Mouse (Mus musculus) gastrocnemius, adult 18-20 months (tissue): ENCODE results near the gene Evx1. TPM values are rescaled to one million over a fixed set of nuclear protein-coding genes. Genes with fewer than 3 reads are reported as not detected.

ENCODE experiments used
- DNase-seq: peaks from one replicate; pipeline ENCODE4 v3.0.0; 2021; ENCODE audit warnings: low spot score
- total RNA-seq, 2 experiments: library from RNA; stranded (reverse); gene quantifications; 2 replicates each; pipeline ENCODE4 v1.2.3; 2021

The Evx1 gene
- total RNA-seq, 2 experiments from 2014 or later = not detected

- no peak for DNase-seq
Measured at GRCm38 (mm10) chr6:52290186-52290585, 23.1 kb upstream of the Evx1 start.

GRCm38 (mm10) chr6:52291021-52291860, 22.1 kb upstream of the Evx1 start:
- DNase-seq = peak; percentile 48

GRCm38 (mm10) chr6:52292328-52292727, 21.0 kb upstream of the Evx1 start:
- DNase-seq = no peak

DNA sequence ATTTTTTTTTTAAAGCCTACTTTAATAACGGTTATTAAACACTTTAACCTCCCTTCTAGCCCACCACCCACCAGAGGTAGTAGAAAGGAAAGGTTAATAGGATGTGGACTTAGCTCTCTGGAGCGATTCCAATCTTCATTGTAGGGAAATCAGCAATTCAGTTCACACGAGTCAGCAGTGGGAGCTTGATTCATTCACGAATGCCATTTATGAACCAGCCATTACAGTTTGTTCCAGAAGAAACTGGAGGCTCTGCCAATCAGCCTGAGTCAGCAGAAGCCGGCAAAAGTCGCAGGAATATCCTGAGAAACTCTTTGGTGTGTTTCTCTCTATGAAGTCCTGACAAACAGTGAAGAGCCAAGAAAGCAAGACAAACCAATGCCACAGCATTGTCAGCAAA, 18.7 kb upstream of the Evx1 start:
- no peak for DNase-seq

GRCm38 (mm10) chr6:52298511-52298910, 14.8 kb upstream of the Evx1 start:
- DNase-seq = no peak

- peak; percentile 34 for DNase-seq
Measured at GRCm38 (mm10) chr6:52300806-52301205, 12.5 kb upstream of the Evx1 start.

DNA sequence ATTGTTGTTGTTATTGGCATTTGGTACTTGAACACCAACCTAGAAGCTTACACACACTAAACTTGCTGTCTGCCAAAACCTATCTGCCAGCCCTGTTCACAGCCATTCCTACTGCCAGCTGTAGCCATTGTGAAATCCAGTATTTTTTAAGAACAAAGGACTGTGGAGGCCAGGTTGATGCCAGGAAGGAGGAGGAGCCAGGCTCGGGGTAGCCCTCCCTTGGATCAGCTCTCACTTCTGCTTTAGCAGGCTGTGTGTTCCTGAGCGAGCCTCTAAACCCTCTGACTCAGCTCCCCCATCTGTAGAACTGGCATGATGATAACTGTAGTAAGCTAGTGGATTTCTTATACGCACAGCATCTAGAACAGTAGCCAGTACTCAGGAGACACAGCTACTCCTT, 9.9 kb upstream of the Evx1 start:
- no peak for DNase-seq

DNA sequence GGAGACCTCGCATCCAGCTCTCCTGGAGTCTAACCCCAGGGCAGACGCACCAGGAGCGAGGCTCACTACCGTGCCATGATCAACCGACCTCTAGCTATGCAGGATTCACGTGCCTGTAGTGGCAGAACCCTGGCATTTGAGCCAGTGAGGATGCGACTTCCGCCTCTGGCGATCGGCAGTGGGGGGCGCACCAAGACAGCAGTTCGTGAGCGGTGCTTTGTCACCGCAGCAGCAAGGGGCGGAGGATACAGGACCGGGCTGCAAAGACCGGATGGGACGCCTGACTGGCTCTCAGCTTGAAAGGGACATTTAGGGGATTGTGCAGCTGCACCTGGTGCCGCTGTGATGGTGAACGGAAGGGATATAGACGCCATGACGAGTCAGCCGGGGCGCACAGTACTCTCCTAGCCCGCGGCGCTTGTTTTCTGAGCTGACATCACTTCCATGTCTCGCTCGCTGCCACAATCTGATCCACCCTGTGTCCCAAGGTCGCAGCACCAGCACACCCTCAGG, 7.4 kb upstream of the Evx1 start:
- peak; percentile 64 for DNase-seq

DNA sequence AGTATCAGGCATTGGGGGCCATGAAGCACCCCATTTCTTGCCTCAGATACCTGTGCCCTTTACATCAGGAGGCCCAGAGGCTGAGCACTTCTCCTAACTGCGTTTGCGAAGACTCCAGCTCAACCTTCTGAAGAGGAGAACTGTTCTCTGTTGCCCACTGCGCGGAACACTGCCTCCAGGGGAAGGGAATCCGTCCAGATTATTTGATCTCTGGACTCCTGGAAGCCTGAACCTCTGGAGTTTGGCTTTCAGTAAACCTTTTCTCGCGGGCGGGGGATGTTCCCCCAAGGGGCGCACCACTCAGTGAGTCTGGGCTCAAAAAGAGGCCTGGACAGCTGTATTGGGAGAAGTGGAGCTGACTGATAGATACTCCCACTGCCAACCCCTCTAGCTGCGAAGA, 3.5 kb upstream of the Evx1 start:
- DNase-seq = no peak

- no peak for DNase-seq
Measured at GRCm38 (mm10) chr6:52310366-52310765, 2.9 kb upstream of the Evx1 start.

- DNase-seq = no peak
Measured at GRCm38 (mm10) chr6:52311661-52312557, 1.4 kb upstream of the Evx1 start.

DNA sequence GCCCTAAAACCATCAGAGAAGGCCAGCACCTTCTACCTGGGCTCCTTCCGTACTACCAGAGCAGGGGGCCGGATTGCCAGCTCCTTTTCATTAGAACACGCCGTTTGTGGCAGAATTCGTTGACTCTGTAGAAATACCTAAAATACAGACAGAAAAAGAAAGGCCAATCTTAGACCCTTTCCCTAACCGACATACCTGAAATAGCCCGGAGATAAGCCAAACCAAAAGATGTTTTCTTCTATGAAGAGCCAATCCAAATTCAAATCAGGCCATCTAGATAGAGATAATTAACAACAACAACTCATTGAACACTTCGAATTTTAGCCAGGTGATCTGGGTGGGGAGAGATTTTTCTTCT, 761 bp upstream of the Evx1 start:
- DNase-seq = no peak

DNA sequence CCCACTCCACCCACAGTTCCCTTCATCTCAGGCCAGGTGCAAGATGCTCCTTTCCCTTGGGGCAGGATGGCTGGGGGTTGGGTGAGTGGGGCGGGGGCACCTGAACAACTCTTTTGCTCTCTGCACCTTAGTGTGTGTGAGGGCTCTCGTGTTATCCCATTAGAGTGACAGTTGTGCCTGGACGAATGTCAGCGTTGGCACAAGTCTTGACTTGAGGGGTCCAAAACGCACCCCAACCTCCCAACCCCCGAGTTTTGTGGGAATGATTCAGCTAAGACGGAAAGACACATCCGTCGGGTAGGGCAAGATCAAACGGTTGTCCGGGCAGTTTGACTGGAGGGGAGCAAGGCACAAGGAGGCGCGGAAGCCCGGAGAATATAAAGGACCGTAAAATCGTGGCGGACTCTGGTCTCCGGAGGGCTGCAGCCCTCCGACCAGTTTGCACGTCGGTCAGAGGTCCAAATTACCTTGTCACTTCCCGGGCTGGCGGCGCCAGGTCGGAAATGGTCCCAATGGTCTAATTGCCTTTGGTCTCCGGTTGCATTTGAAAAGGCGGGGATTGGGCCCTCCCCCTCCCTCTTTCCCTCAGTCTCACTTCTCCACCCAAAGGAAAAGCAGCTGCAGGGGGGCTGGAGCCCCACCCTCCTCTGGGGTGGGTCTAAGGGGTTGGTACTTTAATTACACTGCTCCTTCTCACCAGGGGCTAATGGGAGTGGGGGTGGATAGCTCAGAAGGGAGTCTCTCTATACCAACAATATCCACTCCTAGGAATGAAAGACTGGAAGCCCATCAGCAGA, 1.2 kb downstream of the Evx1 start:
- no peak for DNase-seq

- no peak for DNase-seq
Measured at GRCm38 (mm10) chr6:52315441-52316412, 2.4 kb downstream of the Evx1 start.

DNA sequence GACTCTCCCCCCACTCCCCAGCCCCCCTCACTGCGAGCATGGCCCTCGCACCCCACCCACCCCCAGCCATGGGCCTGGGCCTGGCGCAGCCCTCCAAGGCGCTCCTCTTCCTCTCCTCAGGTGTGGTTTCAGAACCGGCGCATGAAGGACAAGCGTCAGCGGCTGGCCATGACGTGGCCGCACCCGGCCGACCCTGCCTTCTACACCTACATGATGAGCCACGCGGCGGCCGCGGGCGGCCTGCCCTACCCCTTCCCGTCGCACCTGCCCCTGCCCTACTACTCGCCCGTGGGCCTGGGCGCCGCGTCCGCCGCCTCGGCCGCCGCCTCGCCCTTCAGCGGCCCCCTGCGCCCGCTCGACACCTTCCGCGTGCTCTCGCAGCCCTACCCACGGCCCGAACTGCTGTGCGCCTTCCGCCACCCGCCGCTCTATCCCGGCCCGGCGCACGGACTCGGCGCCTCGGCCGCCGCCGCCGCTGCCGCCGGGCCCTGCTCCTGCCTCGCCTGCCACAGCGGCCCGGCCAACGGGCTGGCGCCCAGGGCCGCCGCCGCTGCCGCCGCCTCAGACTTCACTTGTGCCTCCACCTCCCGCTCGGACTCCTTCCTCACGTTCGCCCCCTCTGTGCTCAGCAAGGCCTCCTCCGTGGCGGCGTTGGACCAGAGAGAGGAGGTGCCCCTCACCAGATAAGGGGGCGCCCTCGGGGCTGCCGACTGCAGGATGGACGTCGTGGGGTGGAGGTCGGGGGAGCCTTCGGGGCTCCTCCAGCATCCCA, 3.3 kb downstream of the Evx1 start:
- no peak for DNase-seq

- DNase-seq = no peak
Measured at GRCm38 (mm10) chr6:52317461-52318180, 4.3 kb downstream of the Evx1 start.

DNA sequence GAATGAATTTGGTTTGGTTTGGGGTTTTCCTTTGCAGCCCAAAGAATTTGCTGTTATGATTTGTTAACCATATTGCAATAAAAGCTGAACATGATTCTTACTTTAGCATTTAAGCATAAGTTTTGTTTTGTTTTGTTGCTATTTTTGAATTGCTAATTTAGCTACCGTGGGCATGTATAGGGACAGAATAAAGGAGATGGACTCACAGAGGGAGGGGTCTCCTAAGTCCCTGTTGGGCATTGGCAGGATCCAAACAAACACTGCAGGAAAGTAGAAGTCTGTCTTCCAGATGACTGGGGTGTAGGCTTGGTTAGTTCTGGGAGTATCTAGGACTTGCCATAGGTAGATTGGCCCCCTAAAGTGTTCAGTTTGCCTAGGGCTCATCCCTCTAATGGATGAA, 5.0 kb downstream of the Evx1 start:
- DNase-seq = no peak

- DNase-seq = no peak
Measured at GRCm38 (mm10) chr6:52319956-52320690, 6.8 kb downstream of the Evx1 start.
